In genomic region chr16:96128466-96128865, GRCm38 (mm10) we compare ENCODE assay signal across 8 mouse cellular contexts. TPM values are rescaled to one million over a fixed set of nuclear protein-coding genes. Genes with fewer than 3 reads are reported as not detected.
DNase-seq lines count a peak whose midpoint lies in the region; ATAC-seq and TF ChIP-seq lines count a peak whose summit lies in the region.

No protein-coding gene starts in this region.

- no peak for TF ChIP-seq POLR2A in kidney, adult 2 months (IDR thresholded peaks at IDR 0.05; ENCODE audit: low read depth, low read length)

- peak overlapping the region; percentile 89 for H3K27ac ChIP-seq in kidney, adult 2 months (ENCODE audit: insufficient read depth, low read depth, low read length)
- H3K27ac ChIP-seq in brown adipose tissue, adult 24 weeks (replicated peaks; ENCODE audit: low read depth, low read length): no peak overlapping the region
- peak overlapping the region; percentile 99 for H3K27ac ChIP-seq in hindbrain, embryonic 14.5 days
- peak overlapping the region; percentile 99 for H3K27ac ChIP-seq in midbrain, embryonic 14.5 days (replicated peaks; ENCODE audit: low read depth, low read length)

- 5% methylated on average over 9 of the region's 9 CpGs for WGBS in kidney, adult 2 months
- WGBS in hindbrain, embryonic 14.5 days: 2% methylated on average over 9 of the region's 9 CpGs
- WGBS in midbrain, embryonic 14.5 days: under 1% methylated on average over 9 of the region's 9 CpGs

- no peak for TF ChIP-seq CTCF in kidney, adult 2 months (conservative IDR thresholded peaks at IDR 0.05; ENCODE audit: insufficient read depth, insufficient read length, low read depth, low read length)

- no peak for ATAC-seq in hindbrain, embryonic 14.5 days (ENCODE audit: low FRiP score)
- no peak for ATAC-seq in midbrain, embryonic 14.5 days (ENCODE audit: low FRiP score, low TSS enrichment)
- no peak for ATAC-seq in frontal cortex, adult (ENCODE audit: low TSS enrichment)

- H3K4me1 ChIP-seq in kidney, adult 2 months (ENCODE audit: control insufficient read depth, insufficient read depth, low read length): peaks cover 7% of the 10 kb centered on the region; the same call in 1 of the 2 replicates
- H3K4me1 ChIP-seq in brown adipose tissue, adult 24 weeks (ENCODE audit: control insufficient read depth, insufficient read depth, insufficient read length, low read length): peaks cover 2% of the 10 kb centered on the region; the same call in 1 of the 2 replicates
- H3K4me1 ChIP-seq in hindbrain, embryonic 14.5 days (replicated peaks; ENCODE audit: control insufficient read depth, insufficient read depth, low read length): peaks cover 22% of the 10 kb centered on the region
- peaks cover 21% of the 10 kb centered on the region for H3K4me1 ChIP-seq in midbrain, embryonic 14.5 days (ENCODE audit: control insufficient read depth, insufficient read depth, low read length)

- H3K9me3 ChIP-seq in hindbrain, embryonic 14.5 days (ENCODE audit: control insufficient read depth, low read length): no peaks in the 10 kb centered on the region
- H3K9me3 ChIP-seq in midbrain, embryonic 14.5 days (ENCODE audit: control insufficient read depth, low read length): no peaks in the 10 kb centered on the region

- H3K27me3 ChIP-seq in kidney, adult 2 months (replicated peaks; ENCODE audit: control insufficient read depth, insufficient read depth, low read length): no peaks in the 10 kb centered on the region
- H3K27me3 ChIP-seq in hindbrain, embryonic 14.5 days (ENCODE audit: control insufficient read depth, insufficient read depth, low read length): no peaks in the 10 kb centered on the region
- H3K27me3 ChIP-seq in midbrain, embryonic 14.5 days (ENCODE audit: control insufficient read depth, insufficient read depth, low read length): no peaks in the 10 kb centered on the region

- H3K9ac ChIP-seq in hindbrain, embryonic 14.5 days: peak overlapping the region; percentile 84
- H3K9ac ChIP-seq in midbrain, embryonic 14.5 days (replicated peaks; ENCODE audit: low read length): peak overlapping the region; percentile 97

- peak overlapping the region; percentile 62 for H3K4me2 ChIP-seq in hindbrain, embryonic 14.5 days (replicated peaks)
- peak overlapping the region; percentile 73 for H3K4me2 ChIP-seq in midbrain, embryonic 14.5 days (ENCODE audit: low read length)

- H3K4me3 ChIP-seq in kidney, adult 2 months (ENCODE audit: insufficient read depth, low read depth, low read length): peak overlapping the region; percentile 85
- peak overlapping the region; percentile 92 for H3K4me3 ChIP-seq in brown adipose tissue, adult 24 weeks (ENCODE audit: insufficient read depth, low read depth, low read length)
- H3K4me3 ChIP-seq in hindbrain, embryonic 14.5 days (replicated peaks; ENCODE audit: low read length): peak overlapping the region; percentile 99
- peak overlapping the region; percentile 97 for H3K4me3 ChIP-seq in midbrain, embryonic 14.5 days (replicated peaks; ENCODE audit: low read depth, low read length)

- no peaks in the 10 kb centered on the region; the same call in 1 of the 2 replicates for H3K36me3 ChIP-seq in kidney, adult 2 months (ENCODE audit: control insufficient read depth, insufficient read depth, low read length)
- peaks cover 27% of the 10 kb centered on the region for H3K36me3 ChIP-seq in hindbrain, embryonic 14.5 days (replicated peaks; ENCODE audit: control insufficient read depth, insufficient read depth)
- peaks cover 30% of the 10 kb centered on the region for H3K36me3 ChIP-seq in midbrain, embryonic 14.5 days (ENCODE audit: control insufficient read depth, insufficient read depth, low read length)

- DNase-seq in kidney, adult 2 months: no peak
- no peak for DNase-seq in kidney, adult 11 months
- peak; percentile 51 for DNase-seq in hindbrain, embryonic 14.5 days (ENCODE audit: low spot score)
- DNase-seq in midbrain, embryonic 14.5 days: peak; percentile 50
- no peak for DNase-seq in right cerebral cortex, postnatal 10 days (ENCODE audit: low spot score in 2 of 2)
- no peak for DNase-seq in cerebellum, adult 18-20 months

RNA-seq across cellular contexts. Expression of gene Hmgn1, which starts 0.9 kb away (rescaled TPM):
- 23.3 and 36.4 TPM in 2 replicates for polyA plus RNA-seq in kidney, adult 2 months (2012; rRNA removed)
- polyA plus RNA-seq in brown adipose tissue, adult 24 weeks (2012; ENCODE audit: insufficient read depth, insufficient read length, missing spikeins): 52.4 and 61.2 TPM in 2 replicates
- polyA plus RNA-seq in hindbrain, embryonic 14.5 days (2014; fragmentation: Nextera tagmentation; extraction: Ambion mirVana): 292 and 300 TPM in 2 replicates
- 371 and 462 TPM in 2 replicates for polyA plus RNA-seq in midbrain, embryonic 14.5 days (2014; fragmentation: Nextera tagmentation; extraction: Ambion mirVana)

RNA-seq across cellular contexts. Expression of gene Wrb, which starts 16.7 kb away (rescaled TPM):
- polyA plus RNA-seq in kidney, adult 2 months (2012; rRNA removed): 44.7 and 46.9 TPM in 2 replicates
- polyA plus RNA-seq in brown adipose tissue, adult 24 weeks (2012; ENCODE audit: insufficient read depth, insufficient read length, missing spikeins): 7.8 and 9.9 TPM in 2 replicates
- 214 and 242 TPM in 2 replicates for polyA plus RNA-seq in hindbrain, embryonic 14.5 days (2014; fragmentation: Nextera tagmentation; extraction: Ambion mirVana)
- 229 and 232 TPM in 2 replicates for polyA plus RNA-seq in midbrain, embryonic 14.5 days (2014; fragmentation: Nextera tagmentation; extraction: Ambion mirVana)

RNA-seq across cellular contexts. Expression of gene Brwd1, which starts 46.1 kb away (rescaled TPM):
- polyA plus RNA-seq in kidney, adult 2 months (2012; rRNA removed): 15.2 and 19.1 TPM in 2 replicates
- 17.3 and 22.8 TPM in 2 replicates for polyA plus RNA-seq in brown adipose tissue, adult 24 weeks (2012; ENCODE audit: insufficient read depth, insufficient read length, missing spikeins)
- 316 and 319 TPM in 2 replicates for polyA plus RNA-seq in hindbrain, embryonic 14.5 days (2014; fragmentation: Nextera tagmentation; extraction: Ambion mirVana)
- 338 and 372 TPM in 2 replicates for polyA plus RNA-seq in midbrain, embryonic 14.5 days (2014; fragmentation: Nextera tagmentation; extraction: Ambion mirVana)

Comparison
In these comparisons a context has a peak if more than half of its experiments do, and no peak if none do; other contexts are left out.
1. DNase-seq: peak in hindbrain, embryonic 14.5 days (single experiment) and midbrain, embryonic 14.5 days (single experiment); none in kidney, adult 2 months (single experiment), kidney, adult 11 months (single experiment), right cerebral cortex, postnatal 10 days (0 of 2) and cerebellum, adult 18-20 months (0 of 2).
2. RNA of gene Brwd1, which starts 46.1 kb away (polyA plus RNA-seq): 338 to 372 TPM in midbrain, embryonic 14.5 days and 316 to 319 TPM in hindbrain, embryonic 14.5 days; 17.3 to 22.8 TPM in brown adipose tissue, adult 24 weeks and 15.2 to 19.1 TPM in kidney, adult 2 months; every median in the first group is over 10 times any median in the second.
3. Peak in every context shown above with its lines, with median percentiles within 50 percentile points of each other: H3K4me3 ChIP-seq.